Mouse (Mus musculus) telencephalon, adult 2 months (tissue): ENCODE measurements around the gene Zc3h12c.
A peak's percentile ranks its signal among the peaks of the same experiment; 100 is the strongest.

Experiments
- DNase-seq: peaks from one replicate; pipeline ENCODE4 v3.0.0-alpha.2; 2011; ENCODE audit warnings: low read depth, low spot score

Zc3h12c gene

DNA sequence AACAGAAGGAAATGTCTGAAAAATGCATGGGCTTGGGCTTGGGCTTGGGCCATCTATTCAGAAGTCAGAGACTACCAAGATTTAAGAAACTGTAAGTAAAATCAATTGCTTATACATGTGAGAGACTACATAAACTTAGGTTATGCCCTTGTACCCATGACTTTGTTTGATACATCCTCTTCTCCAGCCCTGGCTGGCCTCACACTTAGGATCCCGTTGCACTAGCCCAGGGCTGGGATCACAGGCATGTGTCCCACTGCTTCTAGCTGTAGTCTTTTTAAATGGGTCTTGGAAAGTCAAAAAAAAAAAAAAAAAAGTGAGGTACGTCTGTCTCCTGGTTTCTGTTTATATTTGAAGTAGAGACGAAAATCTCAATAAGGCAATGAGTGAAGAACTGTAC is 1.3 kb downstream of the Zc3h12c start:
- DNase-seq = no peak

DNA sequence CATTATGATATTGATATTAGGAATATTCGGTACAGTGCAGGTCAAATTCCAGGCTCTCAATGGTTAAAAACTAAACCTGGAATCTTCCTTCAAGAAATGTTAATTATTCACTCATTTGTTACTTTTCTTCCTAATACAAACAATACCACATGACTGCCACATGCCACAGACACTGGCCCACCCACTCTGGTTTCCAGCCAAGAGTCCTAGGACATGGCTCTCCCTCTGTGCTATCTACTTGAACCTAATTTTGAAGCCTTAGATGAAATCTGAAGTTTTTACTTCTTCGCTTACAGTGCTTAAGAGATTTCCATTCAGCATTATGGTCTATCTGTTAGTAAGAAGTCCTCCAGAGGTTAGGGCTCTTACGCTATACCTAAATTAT is 2.7 kb downstream of the Zc3h12c start:
- DNase-seq = no peak

- no peak for DNase-seq
Measured at GRCm38 (mm10) chr9:52165076-52165705, 3.2 kb downstream of the Zc3h12c start.

DNA sequence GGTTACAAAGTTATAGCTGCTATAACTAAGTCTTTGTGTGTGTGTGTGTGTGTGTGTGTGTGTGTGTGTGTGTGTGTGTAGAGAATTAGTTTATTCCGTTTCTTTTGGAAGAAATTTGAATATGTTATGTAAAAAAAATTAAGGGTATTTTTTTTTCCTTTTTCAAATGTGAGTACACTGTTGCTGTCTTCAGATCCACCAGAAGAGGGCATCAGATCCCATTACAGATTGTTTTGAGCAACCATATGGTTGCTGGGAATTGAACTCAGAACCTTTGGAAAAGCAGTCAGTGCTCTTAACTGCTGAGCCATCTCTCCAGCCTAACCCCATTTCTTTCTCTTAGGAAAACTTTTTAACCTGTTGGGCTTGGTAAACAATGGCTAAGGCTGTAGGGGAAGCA is 7.9 kb downstream of the Zc3h12c start:
- no peak for DNase-seq

GRCm38 (mm10) chr9:52158561-52158960 is 9.8 kb downstream of the Zc3h12c start:
- DNase-seq = peak; percentile 74

DNA sequence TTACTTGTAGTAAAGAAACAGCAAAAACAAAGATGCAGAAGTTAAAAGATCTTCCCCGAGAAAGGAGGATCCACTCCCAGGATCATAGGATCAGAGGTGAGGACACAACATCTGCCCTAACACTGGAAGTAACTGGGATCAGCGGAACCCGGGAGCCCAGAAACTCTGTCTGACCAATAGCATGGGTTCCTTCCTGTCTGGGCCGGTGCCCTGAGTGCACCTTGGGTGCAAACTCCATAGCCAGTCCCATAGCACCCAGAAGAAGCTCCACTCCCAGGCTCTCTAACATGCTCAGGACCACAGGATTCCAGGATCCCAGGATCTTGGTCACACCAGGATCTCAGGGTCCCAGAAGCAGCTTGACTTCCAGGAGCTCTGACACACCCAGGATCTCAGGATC is 13.0 kb downstream of the Zc3h12c start:
- no peak for DNase-seq

DNA sequence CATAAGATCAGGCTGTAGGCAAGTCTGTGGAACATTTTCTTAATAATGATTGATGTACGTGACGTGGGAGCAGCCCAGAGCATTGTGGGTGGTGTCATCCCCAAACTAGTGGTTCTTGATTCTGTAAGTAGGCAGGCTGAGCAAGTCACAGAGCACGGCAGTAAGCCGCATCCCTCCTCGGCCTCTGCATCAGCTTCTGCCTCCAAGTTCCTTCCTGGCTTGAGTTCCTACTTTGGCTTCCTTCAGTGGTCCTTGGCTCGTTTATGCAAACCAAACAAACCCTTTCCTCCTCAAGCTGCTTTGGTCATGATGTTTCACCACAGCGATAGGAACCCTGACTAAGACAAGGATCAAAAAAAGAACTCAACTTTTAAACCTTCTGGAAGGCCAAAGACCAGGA is 14.1 kb downstream of the Zc3h12c start:
- DNase-seq = no peak

- no peak for DNase-seq
Measured at GRCm38 (mm10) chr9:52152076-52152826, 16.1 kb downstream of the Zc3h12c start.

- no peak for DNase-seq
Measured at GRCm38 (mm10) chr9:52149768-52150167, 18.6 kb downstream of the Zc3h12c start.

GRCm38 (mm10) chr9:52149286-52149685 is 19.1 kb downstream of the Zc3h12c start:
- DNase-seq = no peak

DNA sequence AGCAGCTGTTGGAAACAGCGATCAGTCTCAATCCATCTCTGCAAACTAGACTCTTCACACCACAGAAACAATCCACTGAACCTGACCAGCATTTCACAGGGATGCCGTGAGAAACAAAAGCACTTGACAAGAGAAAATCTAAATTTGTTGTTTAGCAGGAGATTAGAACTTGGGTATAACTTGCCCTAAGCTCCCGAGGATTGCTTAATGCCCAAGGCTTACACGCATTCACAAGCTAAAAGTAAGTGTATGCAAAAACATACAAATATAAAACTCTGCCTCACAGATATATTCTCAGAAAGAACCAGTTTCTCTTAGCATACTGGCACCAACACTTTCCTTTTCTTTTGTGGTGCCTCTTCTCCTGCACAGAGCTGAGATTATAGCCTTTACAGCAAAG is 19.5 kb downstream of the Zc3h12c start:
- no peak for DNase-seq

DNA sequence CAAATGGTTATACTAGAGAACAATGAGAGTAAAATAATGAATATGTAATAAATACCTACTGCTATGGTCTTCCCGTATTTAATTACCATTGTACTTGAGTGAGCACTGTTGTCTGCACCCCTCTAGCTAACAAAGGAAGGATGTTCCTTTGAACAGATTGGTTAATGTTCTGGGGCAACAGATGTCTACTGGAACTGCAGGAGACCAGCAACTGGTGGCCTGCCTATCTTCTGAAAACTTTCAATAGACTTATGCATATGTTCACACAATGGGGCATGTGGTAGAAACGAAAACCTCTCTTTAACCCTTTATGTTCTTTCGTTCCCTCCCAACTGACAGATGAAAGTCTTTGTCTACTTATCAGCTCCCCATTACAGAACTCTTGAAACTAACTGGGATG is 20.1 kb downstream of the Zc3h12c start:
- DNase-seq = no peak

- DNase-seq = no peak
Measured at GRCm38 (mm10) chr9:52146241-52146640, 22.1 kb downstream of the Zc3h12c start.

DNA sequence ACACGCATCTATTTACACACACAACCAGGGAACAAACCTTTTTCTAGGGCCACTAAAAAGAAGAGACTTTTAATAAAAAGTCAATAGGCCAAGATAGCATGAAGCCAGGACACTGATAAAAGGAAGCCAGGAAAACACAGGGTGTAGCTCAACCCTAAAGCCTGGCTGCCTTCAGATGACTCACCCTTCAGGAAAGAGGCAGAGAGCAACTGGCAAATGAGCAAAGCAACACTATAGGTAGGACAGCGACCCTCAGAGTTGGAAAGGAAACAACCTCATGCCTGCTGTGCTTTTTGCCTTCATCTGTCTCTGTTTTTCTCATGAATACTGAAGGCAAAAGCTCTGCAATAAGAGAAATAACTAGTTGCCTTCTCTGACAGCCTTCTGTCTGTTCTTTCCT is 35.6 kb downstream of the Zc3h12c start:
- no peak for DNase-seq

GRCm38 (mm10) chr9:52130348-52130747 is 38.0 kb downstream of the Zc3h12c start:
- no peak for DNase-seq

GRCm38 (mm10) chr9:52125225-52125624 is 43.1 kb downstream of the Zc3h12c start:
- no peak for DNase-seq

DNA sequence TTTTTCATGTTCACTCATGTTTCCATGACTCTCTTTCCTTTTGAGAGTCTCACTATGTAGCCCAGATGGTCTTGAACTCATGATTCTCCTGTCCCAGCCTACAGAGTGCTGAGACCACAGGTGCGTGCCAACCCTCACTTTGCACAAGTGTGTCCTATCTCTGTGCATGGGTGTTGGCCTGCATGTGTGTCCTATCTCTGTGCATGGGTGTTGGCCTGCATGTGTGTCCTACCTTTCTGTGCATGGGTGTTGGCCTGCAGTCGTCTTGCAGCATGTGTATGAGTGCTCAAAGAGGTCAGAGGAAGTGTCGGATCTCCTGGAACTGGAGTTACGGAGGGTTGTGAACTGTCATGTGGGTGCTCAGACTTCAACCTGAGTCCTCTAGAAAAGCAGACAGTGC is 49.2 kb downstream of the Zc3h12c start:
- no peak for DNase-seq

DNA sequence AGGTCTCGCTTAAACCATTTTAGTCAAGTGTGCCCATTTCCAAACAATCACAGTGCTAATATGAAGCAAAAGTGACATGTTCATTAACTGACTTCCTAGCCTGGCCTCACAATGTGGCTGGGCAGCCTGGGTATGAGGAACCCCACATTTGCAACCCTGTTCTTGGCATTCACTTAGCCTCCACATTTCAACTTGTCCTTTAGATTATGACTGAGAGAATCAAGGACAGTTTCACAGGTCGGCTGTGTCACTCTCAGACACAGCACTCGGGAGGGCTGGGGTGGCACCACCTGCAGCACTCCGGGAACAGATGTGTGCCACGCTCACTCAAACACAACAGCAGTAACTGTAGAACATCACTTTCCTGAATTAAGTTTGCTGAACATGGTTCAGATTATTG is 55.3 kb downstream of the Zc3h12c start:
- DNase-seq = no peak

DNA sequence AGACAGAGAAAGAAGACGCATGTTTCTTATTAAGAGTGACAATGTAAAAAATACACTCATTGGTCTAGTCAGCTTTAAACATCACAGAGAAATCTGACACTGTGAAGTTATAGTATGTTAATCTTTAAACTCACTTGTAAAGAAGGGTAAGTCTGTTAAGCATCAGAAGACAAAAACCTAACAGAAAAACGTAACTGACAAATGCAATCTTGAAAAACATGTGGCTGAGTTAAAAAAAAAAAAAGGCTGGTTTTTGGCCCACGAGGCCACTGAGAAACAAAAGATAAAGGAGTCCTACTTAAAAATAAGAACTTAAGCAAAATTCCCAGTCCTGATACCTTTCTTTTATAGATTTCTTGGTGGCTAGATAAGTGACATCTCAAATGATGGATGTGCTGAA is 57.6 kb downstream of the Zc3h12c start:
- DNase-seq = no peak

- DNase-seq = no peak
Measured at GRCm38 (mm10) chr9:52107161-52107560, 61.2 kb downstream of the Zc3h12c start.

DNA sequence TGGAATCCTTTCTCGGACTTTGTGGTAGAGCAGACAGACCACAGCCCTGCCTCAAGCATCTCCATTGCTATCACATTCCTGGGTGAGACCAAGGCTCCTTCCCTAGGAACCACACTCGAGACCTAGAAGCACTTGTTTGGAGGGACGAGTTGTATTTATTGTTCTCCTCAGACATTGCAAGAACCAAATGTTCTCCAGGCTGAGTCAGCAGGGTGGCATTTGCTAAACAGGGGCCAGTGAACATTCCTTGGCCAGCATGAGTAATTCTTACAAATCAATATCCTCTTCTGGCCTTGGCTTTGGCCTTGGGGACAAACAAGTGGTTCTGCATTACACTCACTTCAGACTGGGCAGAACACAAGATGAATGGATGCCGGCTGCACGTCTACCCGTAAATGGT is 62.9 kb downstream of the Zc3h12c start:
- no peak for DNase-seq

GRCm38 (mm10) chr9:52104225-52104615 is 64.2 kb downstream of the Zc3h12c start:
- DNase-seq = no peak

DNA sequence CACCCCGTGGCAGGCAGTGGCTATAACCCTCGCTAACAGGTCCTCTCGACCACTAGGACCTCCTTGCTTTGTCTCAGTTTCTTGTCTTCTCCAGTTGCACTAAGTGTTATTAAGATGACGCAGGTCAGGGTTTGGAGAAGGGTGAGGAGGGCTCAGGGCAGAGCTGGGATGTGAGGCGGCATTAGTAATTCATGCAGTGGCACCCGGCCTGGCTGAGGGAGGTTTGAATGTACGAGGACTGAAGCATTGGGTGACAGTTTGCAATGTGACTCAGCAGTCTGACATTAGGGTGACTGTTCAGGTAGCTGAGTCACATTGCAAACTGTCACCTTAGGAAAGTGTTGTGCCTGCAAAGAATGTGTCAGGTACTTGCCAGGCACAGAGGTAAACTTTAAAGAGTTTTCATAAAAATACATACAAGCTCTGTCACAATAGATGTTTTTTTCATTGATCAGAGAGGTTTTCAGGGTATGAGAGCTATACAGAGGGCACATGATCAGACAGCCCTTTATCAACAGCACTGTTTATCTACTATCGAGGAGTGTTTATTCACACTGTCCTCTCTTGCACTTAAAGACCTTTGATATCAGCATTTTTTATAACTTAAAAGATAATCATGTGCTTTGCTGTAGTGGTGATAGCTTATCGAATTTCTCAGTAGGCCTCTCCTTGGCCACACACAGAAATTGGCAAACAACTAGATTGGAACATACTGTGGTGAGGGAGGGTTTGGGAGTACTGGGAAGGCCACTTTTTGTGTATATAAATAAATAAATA is 64.7 kb downstream of the Zc3h12c start:
- no peak for DNase-seq
